Mouse (Mus musculus) hindbrain, embryonic 13.5 days (tissue): ENCODE data around the gene B230219D22Rik. TPM values are rescaled to one million over a fixed set of nuclear protein-coding genes. Genes with fewer than 3 reads are reported as not detected.
A peak's percentile ranks its signal among the peaks of the same experiment; 100 is the strongest.
"Not testable (repeated sequence)": the region's sequence is repeated elsewhere in the genome, so short reads cannot be mapped to it uniquely, and the experiment has no call there.

Experiments
- ATAC-seq: fragments of 200-750 bp; cut with Nextera tagmentation; 2 replicates; pipeline ENCODE4 v1.8.0; 2017; ENCODE audit warnings: moderate TSS enrichment; ENCODE audit not compliant: low FRiP score
- H3K27ac ChIP-seq: fragments of 300-500 bp; sonication (generic); 2 replicates; pipeline ENCODE4 v1.5.1; 2015; ENCODE audit warnings: inconsistent platforms, mild to moderate bottlenecking, moderate library complexity
- H3K27me3 ChIP-seq: fragments of 300-500 bp; sonication (generic); 2 replicates; pipeline ENCODE4 v1.6.1; 2015; ENCODE audit warnings: mild to moderate bottlenecking, inconsistent platforms
- H3K36me3 ChIP-seq: fragments of 300-500 bp; sonication (generic); 2 replicates; pipeline ENCODE4 v1.6.1; 2015; ENCODE audit warnings: mild to moderate bottlenecking, inconsistent platforms
- H3K4me1 ChIP-seq: fragments of 300-500 bp; sonication (generic); replicated peaks from 2 replicates; pipeline ENCODE4 v1.6.1; 2015; ENCODE audit warnings: inconsistent platforms
- H3K4me2 ChIP-seq: fragments of 300-500 bp; sonication (generic); 2 replicates; pipeline ENCODE4 v1.6.1; 2015; ENCODE audit warnings: inconsistent platforms, mild to moderate bottlenecking, moderate library complexity
- H3K4me3 ChIP-seq: fragments of 300-500 bp; sonication (generic); 2 replicates; pipeline ENCODE4 v1.5.1; 2015; ENCODE audit warnings: mild to moderate bottlenecking, inconsistent platforms
- H3K9ac ChIP-seq: fragments of 300-500 bp; sonication (generic); 2 replicates; pipeline ENCODE4 v1.6.1; 2015; ENCODE audit warnings: mild to moderate bottlenecking, inconsistent platforms
- H3K9me3 ChIP-seq: fragments of 300-500 bp; sonication (generic); 2 replicates; pipeline ENCODE4 v1.6.1; 2016; ENCODE audit warnings: inconsistent platforms
- WGBS: fragments of 180-500 bp; shearing (Covaris S2); methylation state at CpG from one replicate; pipeline ENCODE4 v1.1.7; 2015; 5-methylcytosine and 5-hydroxymethylcytosine counted together
- polyA plus RNA-seq: library from polyadenylated mRNA; unstranded; fragments of >200 nt; fragmentation: Nextera tagmentation; extraction: Ambion mirVana; gene quantifications from 2 replicates; pipeline ENCODE4 v1.2.1, GENCODE M21; 2015

The B230219D22Rik gene
- polyA plus RNA-seq, 1 experiment from 2014 or later, result 67.5 TPM

GRCm38 (mm10) chr13:55694110-55694509, 1.2 kb downstream of the B230219D22Rik start:
- WGBS, result 23% methylated on average over 8 of the region's 8 CpGs
- no peak for ATAC-seq
- Histone ChIP-seq H3K9ac (peak overlapping the region; percentile 100), H3K9me3 (no peaks in the 10 kb centered on the region), H3K27ac (no peak overlapping the region; the same call in 1 of the 2 replicates), H3K4me1 (peaks cover 33% of the 10 kb centered on the region), H3K27me3 (no peaks in the 10 kb centered on the region), H3K4me2 (peak overlapping the region; percentile 85), H3K4me3 (peak overlapping the region; percentile 97), H3K36me3 (peaks cover 10% of the 10 kb centered on the region)

- 100% methylated on average over 1 of the region's 3 CpGs for WGBS
- H3K9me3 ChIP-seq, H3K27me3 ChIP-seq, H3K27ac ChIP-seq, H3K9ac ChIP-seq, H3K4me3 ChIP-seq, H3K4me2 ChIP-seq, ATAC-seq: not testable (repeated sequence)
- Histone ChIP-seq H3K36me3 (peaks cover 27% of the 10 kb centered on the region), H3K4me1 (peaks cover 33% of the 10 kb centered on the region)
These were observed 3.1 kb downstream of the B230219D22Rik start for GRCm38 (mm10) chr13:55695989-55696388.

- no peak for ATAC-seq
- 90% methylated on average over 4 of the region's 4 CpGs for WGBS
- Histone ChIP-seq H3K4me2 (no peak overlapping the region), H3K27me3 (no peaks in the 10 kb centered on the region), H3K4me1 (no peaks in the 10 kb centered on the region), H3K27ac (no peak overlapping the region), H3K9ac (no peak overlapping the region), H3K36me3 (peaks cover 44% of the 10 kb centered on the region), H3K9me3 (no peaks in the 10 kb centered on the region), H3K4me3 (no peak overlapping the region)
These were observed 11.4 kb downstream of the B230219D22Rik start for GRCm38 (mm10) chr13:55704301-55704700.

- H3K9ac ChIP-seq, result no peak overlapping the region
- no peaks in the 10 kb centered on the region for H3K9me3 ChIP-seq
- no peak overlapping the region for H3K4me3 ChIP-seq
- 89% methylated on average over 3 of the region's 3 CpGs for WGBS
- H3K36me3 ChIP-seq, result peaks cover 3% of the 10 kb centered on the region
- no peak overlapping the region for H3K27ac ChIP-seq
- ATAC-seq, result no peak
- H3K4me1 ChIP-seq, result peaks cover 28% of the 10 kb centered on the region
- H3K27me3 ChIP-seq, result no peaks in the 10 kb centered on the region
- H3K4me2 ChIP-seq, result no peak overlapping the region
These were observed 19.9 kb downstream of the B230219D22Rik start for GRCm38 (mm10) chr13:55712846-55713245.

GRCm38 (mm10) chr13:55714501-55715166, 21.7 kb downstream of the B230219D22Rik start, which contains the start of gene Txndc15:
TSS of gene Txndc15 (plus strand) at chr13:55714650.
- peak within 1 kb of the TSS; percentile 86 for H3K4me3 ChIP-seq
- H3K27ac ChIP-seq, result peak within 1 kb of the TSS; percentile 98
- peak within 1 kb of the TSS; percentile 71 for H3K4me2 ChIP-seq
- no peaks in the 10 kb centered on the region for H3K27me3 ChIP-seq
- peak; percentile 95 for ATAC-seq
- H3K4me1 ChIP-seq, result peaks cover 34% of the 10 kb centered on the region
- H3K36me3 ChIP-seq, result peaks cover 21% of the 10 kb centered on the region
- H3K9ac ChIP-seq, result peak within 1 kb of the TSS; percentile 97
- WGBS, result under 1% methylated on average over 59 of the region's 63 CpGs
- H3K9me3 ChIP-seq, result no peaks in the 10 kb centered on the region

- peak overlapping the region; percentile 97 for H3K9ac ChIP-seq
- peak; percentile 16; the same call in 1 of the 2 replicates for ATAC-seq
- no peaks in the 10 kb centered on the region for H3K9me3 ChIP-seq
- no peaks in the 10 kb centered on the region for H3K27me3 ChIP-seq
- peak overlapping the region; percentile 98 for H3K27ac ChIP-seq
- WGBS, result 8% methylated on average over 5 of the region's 5 CpGs
- H3K4me1 ChIP-seq, result peaks cover 34% of the 10 kb centered on the region
- H3K36me3 ChIP-seq, result peaks cover 26% of the 10 kb centered on the region
- peak overlapping the region; percentile 71 for H3K4me2 ChIP-seq
- H3K4me3 ChIP-seq, result peak overlapping the region; percentile 86
These were observed 22.2 kb downstream of the B230219D22Rik start for GRCm38 (mm10) chr13:55715167-55715512.

GRCm38 (mm10) chr13:55715908-55716510, 23.1 kb downstream of the B230219D22Rik start:
- Histone ChIP-seq H3K27me3 (no peaks in the 10 kb centered on the region), H3K4me2 (peak overlapping the region; percentile 71), H3K36me3 (peaks cover 34% of the 10 kb centered on the region), H3K27ac (peak overlapping the region; percentile 98; the same call in 1 of the 2 replicates), H3K9me3 (no peaks in the 10 kb centered on the region), H3K9ac (peak overlapping the region; percentile 97; the same call in 1 of the 2 replicates), H3K4me3 (peak overlapping the region; percentile 86), H3K4me1 (peaks cover 34% of the 10 kb centered on the region)
- WGBS, result 90% methylated on average over 7 of the region's 7 CpGs
- no peak for ATAC-seq

GRCm38 (mm10) chr13:55721516-55721915, 28.6 kb downstream of the B230219D22Rik start:
- H3K27ac ChIP-seq, result no peak overlapping the region
- H3K4me2 ChIP-seq, result no peak overlapping the region
- ATAC-seq, result no peak
- WGBS, result 69% methylated on average over 8 of the region's 8 CpGs
- H3K4me3 ChIP-seq, result no peak overlapping the region
- peaks cover 80% of the 10 kb centered on the region for H3K36me3 ChIP-seq
- no peak overlapping the region for H3K9ac ChIP-seq
- H3K9me3 ChIP-seq, result no peaks in the 10 kb centered on the region
- H3K4me1 ChIP-seq, result peaks cover 26% of the 10 kb centered on the region
- H3K27me3 ChIP-seq, result no peaks in the 10 kb centered on the region

- ATAC-seq, result no peak
- Histone ChIP-seq H3K4me3 (no peak overlapping the region), H3K27ac (no peak overlapping the region), H3K27me3 (no peaks in the 10 kb centered on the region), H3K9me3 (no peaks in the 10 kb centered on the region), H3K9ac (no peak overlapping the region), H3K4me1 (peaks cover 23% of the 10 kb centered on the region), H3K36me3 (peaks cover 80% of the 10 kb centered on the region), H3K4me2 (no peak overlapping the region)
- 91% methylated on average over 2 of the region's 2 CpGs for WGBS
These were observed 29.1 kb downstream of the B230219D22Rik start for GRCm38 (mm10) chr13:55721995-55722394.

- Histone ChIP-seq H3K27me3 (no peaks in the 10 kb centered on the region), H3K4me1 (0 out of 2 replicates have a peak, but pooled peaks cover 9% of the 10 kb centered on the region), H3K4me3 (peak overlapping the region; percentile 57), H3K36me3 (peaks cover 40% of the 10 kb centered on the region), H3K4me2 (peak overlapping the region; percentile 58), H3K27ac (peak overlapping the region; percentile 95), H3K9ac (peak overlapping the region; percentile 79), H3K9me3 (no peaks in the 10 kb centered on the region)
- 6% methylated on average over 4 of the region's 4 CpGs for WGBS
- no peak for ATAC-seq
These were observed 33.7 kb downstream of the B230219D22Rik start for GRCm38 (mm10) chr13:55726598-55727119.

GRCm38 (mm10) chr13:55727120-55727838, 34.4 kb downstream of the B230219D22Rik start, which contains the start of gene Pcbd2:
TSS of gene Pcbd2 (plus strand) at chr13:55727368.
- H3K9me3 ChIP-seq, result no peaks in the 10 kb centered on the region
- no peaks in the 10 kb centered on the region for H3K27me3 ChIP-seq
- peak within 1 kb of the TSS; percentile 95 for H3K27ac ChIP-seq
- ATAC-seq, result peak; percentile 90
- H3K4me1 ChIP-seq, result 0 out of 2 replicates have a peak, but pooled peaks cover 9% of the 10 kb centered on the region
- peaks cover 35% of the 10 kb centered on the region for H3K36me3 ChIP-seq
- H3K4me2 ChIP-seq, result peak within 1 kb of the TSS; percentile 58
- H3K9ac ChIP-seq, result peak within 1 kb of the TSS; percentile 79
- under 1% methylated on average over 69 of the region's 73 CpGs for WGBS
- H3K4me3 ChIP-seq, result peak within 1 kb of the TSS; percentile 57

GRCm38 (mm10) chr13:55727839-55728238, 34.9 kb downstream of the B230219D22Rik start:
- WGBS, result 3% methylated on average over 19 of the region's 19 CpGs
- Histone ChIP-seq H3K36me3 (peaks cover 32% of the 10 kb centered on the region), H3K4me1 (0 out of 2 replicates have a peak, but pooled peaks cover 9% of the 10 kb centered on the region), H3K27ac (peak overlapping the region; percentile 95), H3K9ac (peak overlapping the region; percentile 79), H3K27me3 (no peaks in the 10 kb centered on the region), H3K4me3 (peak overlapping the region; percentile 57), H3K4me2 (peak overlapping the region; percentile 58), H3K9me3 (no peaks in the 10 kb centered on the region)
- peak; percentile 74 for ATAC-seq
